Mouse (Mus musculus) MEL (cell line): ENCODE results near the gene Gm42791. TPM values are rescaled to one million over a fixed set of nuclear protein-coding genes. Genes with fewer than 3 reads are reported as not detected.

ENCODE experiments used
- DNase-seq: peaks from one replicate; pipeline ENCODE4 v3.0.0; 2011; ENCODE audit warnings: low read depth, low spot score
- H3K27ac ChIP-seq: 2 replicates; pipeline ENCODE4 v1.5.1; 2012; ENCODE audit warnings: low read depth, mild to moderate bottlenecking, control low read depth, low read length, moderate library complexity; ENCODE audit not compliant: control insufficient read depth
- H3K27me3 ChIP-seq, 2 experiments: fragments of 150-350 bp in 1 of 2; sonication (generic) in 1 of 2; 2 replicates each; pipeline ENCODE4 v1.6.1; 2012; ENCODE audit warnings: low read length in 2 of 2, mild to moderate bottlenecking in 2 of 2, improper control_type of control experiment in 1 of 2, moderate library complexity in 1 of 2; ENCODE audit not compliant: insufficient read depth in 2 of 2, control insufficient read depth in 1 of 2
- H3K36me3 ChIP-seq, 2 experiments: 2 replicates each; pipeline ENCODE4 v1.6.1; 2012 to 2014; ENCODE audit warnings: low read length in 2 of 2, improper control_type of control experiment in 1 of 2, inconsistent platforms in 1 of 2, mild to moderate bottlenecking in 1 of 2; ENCODE audit not compliant: insufficient read depth in 2 of 2, control insufficient read depth in 1 of 2
- H3K4me1 ChIP-seq, 2 experiments: fragments of 150-350 bp in 1 of 2; sonication (generic) in 1 of 2; 2 replicates each; pipeline ENCODE4 v1.6.1; 2012; ENCODE audit warnings: low read length in 2 of 2, improper control_type of control experiment in 1 of 2, mild to moderate bottlenecking in 1 of 2; ENCODE audit not compliant: insufficient read depth in 2 of 2, control insufficient read depth in 1 of 2
- H3K4me3 ChIP-seq, 2 experiments: fragments of 150-350 bp in 1 of 2; sonication (generic) in 1 of 2; 2 replicates each; pipeline ENCODE4 v1.5.1; 2012; ENCODE audit warnings: low read depth in 2 of 2, low read length in 2 of 2, mild to moderate bottlenecking in 2 of 2, moderate library complexity in 2 of 2, control low read depth in 1 of 2, improper control_type of control experiment in 1 of 2; ENCODE audit not compliant: control insufficient read depth in 1 of 2, insufficient read depth in 1 of 2
- H3K79me2 ChIP-seq: 2 replicates; pipeline ENCODE4 v1.6.1; 2012; ENCODE audit warnings: mild to moderate bottlenecking, low read length, moderate library complexity; ENCODE audit not compliant: control insufficient read depth, poor library complexity, insufficient read depth
- H3K9ac ChIP-seq: 2 replicates; pipeline ENCODE4 v1.6.1; 2012; ENCODE audit warnings: low read depth, mild to moderate bottlenecking, control low read depth, low read length, moderate library complexity; ENCODE audit not compliant: control insufficient read depth, poor library complexity, severe bottlenecking
- H3K9me3 ChIP-seq: fragments of 150-350 bp; sonication (generic); replicated peaks from 2 replicates; pipeline ENCODE4 v1.6.1; 2012; ENCODE audit warnings: mild to moderate bottlenecking, low read length, improper control_type of control experiment, moderate library complexity; ENCODE audit not compliant: insufficient read depth
- BHLHE40 ChIP-seq: IDR thresholded peaks from 2 replicates; pipeline ENCODE4 v1.6.1; 2012; ENCODE audit warnings: low read depth, mild to moderate bottlenecking, inconsistent platforms, low read length, improper control_type of control experiment, borderline replicate concordance
- CHD1 ChIP-seq: IDR thresholded peaks from 2 replicates; pipeline ENCODE4 v1.6.1; 2012; ENCODE audit warnings: low read depth, mild to moderate bottlenecking, inconsistent platforms, low read length, improper control_type of control experiment
- CHD2 ChIP-seq: IDR thresholded peaks from 2 replicates; pipeline ENCODE4 v1.6.1; 2011; ENCODE audit warnings: low read length, improper control_type of control experiment
- CTCF ChIP-seq, 3 experiments: IDR thresholded peaks in 2 of 3; conservative IDR thresholded peaks in 1 of 3; 2 replicates each; pipeline ENCODE4 v1.5.1; 2011 to 2012; ENCODE audit warnings: low read length in 3 of 3, low read depth in 2 of 3, mild to moderate bottlenecking in 2 of 3, improper control_type of control experiment in 1 of 3, inconsistent platforms in 1 of 3, mixed read lengths in 1 of 3, moderate library complexity in 1 of 3; ENCODE audit not compliant: control insufficient read depth in 1 of 3, insufficient read depth in 1 of 3, poor library complexity in 1 of 3, severe bottlenecking in 1 of 3
- E2F4 ChIP-seq: IDR thresholded peaks from 2 replicates; pipeline ENCODE4 v1.6.1; 2011; ENCODE audit warnings: low read depth, low read length, improper control_type of control experiment, borderline replicate concordance
- ELF1 ChIP-seq: IDR thresholded peaks from 2 replicates; pipeline ENCODE4 v1.6.1; 2014; ENCODE audit warnings: low read depth, mild to moderate bottlenecking, inconsistent platforms, low read length, improper control_type of control experiment, moderate library complexity
- EP300 ChIP-seq, 2 experiments: IDR thresholded peaks; 2 replicates each; pipeline ENCODE4 v1.6.1; 2011; ENCODE audit warnings: improper control_type of control experiment in 2 of 2, low read length in 2 of 2, low read depth in 1 of 2, mild to moderate bottlenecking in 1 of 2
- GABPA ChIP-seq: IDR thresholded peaks from 2 replicates; pipeline ENCODE4 v1.6.1; 2012; ENCODE audit warnings: low read depth, mild to moderate bottlenecking, inconsistent platforms, low read length, improper control_type of control experiment, moderate library complexity
- MAFK ChIP-seq: IDR thresholded peaks from 2 replicates; pipeline ENCODE4 v1.6.1; 2011; ENCODE audit warnings: low read depth, mild to moderate bottlenecking, low read length, improper control_type of control experiment, borderline replicate concordance
- MAZ ChIP-seq: IDR thresholded peaks from 2 replicates; pipeline ENCODE4 v1.6.1; 2012; ENCODE audit warnings: low read depth, mild to moderate bottlenecking, inconsistent platforms, low read length, improper control_type of control experiment
- MYB ChIP-seq: IDR thresholded peaks from 2 replicates; pipeline ENCODE4 v1.6.1; 2011; ENCODE audit warnings: mild to moderate bottlenecking, low read depth, low read length, improper control_type of control experiment
- NELFE ChIP-seq: IDR thresholded peaks from 2 replicates; pipeline ENCODE4 v1.6.1; 2011; ENCODE audit warnings: low read depth, low read length, improper control_type of control experiment
- NRF1 ChIP-seq: IDR thresholded peaks from 2 replicates; pipeline ENCODE4 v1.6.1; 2014; ENCODE audit warnings: low read depth, mild to moderate bottlenecking, inconsistent platforms, low read length, improper control_type of control experiment, moderate library complexity; ENCODE audit not compliant: poor library complexity, insufficient read depth, severe bottlenecking
- POLR2A ChIP-seq, 2 experiments: IDR thresholded peaks; 2 replicates each; pipeline ENCODE4 v1.6.1; 2011 to 2012; ENCODE audit warnings: low read length in 2 of 2, mild to moderate bottlenecking in 2 of 2, control low read depth in 1 of 2, improper control_type of control experiment in 1 of 2, low read depth in 1 of 2, moderate library complexity in 1 of 2; ENCODE audit not compliant: control insufficient read depth in 1 of 2, insufficient read depth in 1 of 2, poor library complexity in 1 of 2
- POLR2AphosphoS2 ChIP-seq: IDR thresholded peaks from 2 replicates; pipeline ENCODE4 v1.6.1; 2011; ENCODE audit warnings: low read length, improper control_type of control experiment
- POLR2AphosphoS5 ChIP-seq: IDR thresholded peaks from 2 replicates; pipeline ENCODE4 v1.6.1; 2012; ENCODE audit warnings: low read depth, borderline replicate concordance, mild to moderate bottlenecking, inconsistent platforms, low read length, moderate library complexity, mixed read lengths
- RAD21 ChIP-seq: IDR thresholded peaks from 2 replicates; pipeline ENCODE4 v1.6.1; 2011; ENCODE audit warnings: mild to moderate bottlenecking, low read depth, low read length, improper control_type of control experiment
- RCOR1 ChIP-seq: IDR thresholded peaks from 2 replicates; pipeline ENCODE4 v1.6.1; 2012; ENCODE audit warnings: low read depth, mild to moderate bottlenecking, inconsistent platforms, low read length, improper control_type of control experiment
- SIN3A ChIP-seq: IDR thresholded peaks from 2 replicates; pipeline ENCODE4 v1.6.1; 2012; ENCODE audit warnings: low read length, improper control_type of control experiment, inconsistent platforms
- SMC3 ChIP-seq: IDR thresholded peaks from 2 replicates; pipeline ENCODE4 v1.6.1; 2011; ENCODE audit warnings: low read depth, low read length, improper control_type of control experiment
- TAL1 ChIP-seq: IDR thresholded peaks from 2 replicates; pipeline ENCODE4 v1.6.1; 2012; ENCODE audit warnings: mild to moderate bottlenecking, inconsistent platforms, low read length, moderate library complexity, mixed read lengths
- TBP ChIP-seq: IDR thresholded peaks from 2 replicates; pipeline ENCODE4 v1.8.0; 2011; ENCODE audit warnings: low read depth, low read length, improper control_type of control experiment
- TCF12 ChIP-seq: IDR thresholded peaks from 2 replicates; pipeline ENCODE4 v1.6.1; 2014; ENCODE audit warnings: low read depth, mild to moderate bottlenecking, inconsistent platforms, low read length, improper control_type of control experiment, moderate library complexity
- UBTF ChIP-seq: IDR thresholded peaks from 2 replicates; pipeline ENCODE4 v1.6.1; 2012; ENCODE audit warnings: low read depth, mild to moderate bottlenecking, inconsistent platforms, low read length, improper control_type of control experiment, moderate library complexity, borderline replicate concordance; ENCODE audit not compliant: insufficient read depth
- USF2 ChIP-seq, 2 experiments: IDR thresholded peaks; 2 replicates each; pipeline ENCODE4 v1.6.1; 2011 to 2012; ENCODE audit warnings: improper control_type of control experiment in 2 of 2, low read length in 2 of 2, borderline replicate concordance in 1 of 2, inconsistent platforms in 1 of 2, low read depth in 1 of 2, mild to moderate bottlenecking in 1 of 2; ENCODE audit not compliant: insufficient read depth in 1 of 2
- ZKSCAN1 ChIP-seq: IDR thresholded peaks from 2 replicates; pipeline ENCODE4 v1.6.1; 2012; ENCODE audit warnings: low read depth, mild to moderate bottlenecking, inconsistent platforms, low read length, improper control_type of control experiment, moderate library complexity
- ZMIZ1 ChIP-seq: IDR thresholded peaks from 2 replicates; pipeline ENCODE4 v1.6.1; 2012; ENCODE audit warnings: low read depth, mild to moderate bottlenecking, inconsistent platforms, low read length, improper control_type of control experiment, moderate library complexity
- ZNF384 ChIP-seq: IDR thresholded peaks from 2 replicates; pipeline ENCODE4 v1.6.1; 2012; ENCODE audit warnings: low read depth, mild to moderate bottlenecking, inconsistent platforms, low read length, improper control_type of control experiment
- polyA plus RNA-seq, 2 experiments: library from polyadenylated mRNA; stranded (reverse) in 1 of 2; unstranded in 1 of 2; fragments of >175 nt in 1 of 2; fragments of >200 nt in 1 of 2; gene quantifications; 2 replicates each; pipeline versions ENCODE4 v1.2.1 to v1.2.4; 2012; ENCODE audit warnings: low replicate concordance in 2 of 2, low read depth in 1 of 2; ENCODE audit not compliant: insufficient read length in 2 of 2, insufficient read depth in 1 of 2, missing spikeins in 1 of 2
- total RNA-seq: library from RNA; depleted of rRNA; stranded (reverse); fragments of 300-350 nt; gene quantifications from 2 replicates; pipeline ENCODE4 v1.2.3, GENCODE M21; 2012

Gene Gm42791
- total and polyA plus RNA-seq, 3 experiments: 1.2 to 2.1 TPM; not detected in 1

- TF ChIP-seq POLR2AphosphoS5: no peak
- no peak for TF ChIP-seq EP300 (IDR thresholded peaks at IDR 0.05; ENCODE audit: low read depth in 1 of 2, low read length in 2 of 2)
- no peak for TF ChIP-seq CHD2
- TF ChIP-seq SIN3A: no peak
- TF ChIP-seq CHD1: no peak
- TF ChIP-seq E2F4: no peak
- no peak for TF ChIP-seq NRF1
- no peak for TF ChIP-seq ELF1
- no peak for TF ChIP-seq ZMIZ1
- no peak for TF ChIP-seq BHLHE40
- no peak for TF ChIP-seq GABPA
Measured at GRCm38 (mm10) chr5:148952419-148952818, 42.5 kb downstream of the Gm42791 start (continued).

- no peaks in the 10 kb centered on the region for H3K79me2 ChIP-seq
- DNase-seq: no peak
- H3K9me3 ChIP-seq: no peaks in the 10 kb centered on the region
- no peak overlapping the region for H3K4me3 ChIP-seq
- no peak overlapping the region for H3K9ac ChIP-seq
- no peaks in the 10 kb centered on the region for H3K36me3 ChIP-seq
- H3K27me3 ChIP-seq: no peaks in the 10 kb centered on the region
- H3K4me1 ChIP-seq: peaks cover 0 to 7% of the 10 kb centered on the region in 2 experiments; a peak in 1 of 4 replicates
- TF ChIP-seq SMC3: no peak
- TF ChIP-seq EP300 (IDR thresholded peaks at IDR 0.05; ENCODE audit: low read depth in 1 of 2, low read length in 2 of 2): no peak
- no peak for TF ChIP-seq POLR2A (IDR thresholded peaks at IDR 0.05; ENCODE audit: control insufficient read depth in 1 of 2, insufficient read depth in 1 of 2, low read depth in 1 of 2, low read length in 2 of 2, poor library complexity in 1 of 2)
- TF ChIP-seq ZKSCAN1: no peak
- no peak for TF ChIP-seq RCOR1
- H3K27ac ChIP-seq: no peak overlapping the region
Measured at GRCm38 (mm10) chr5:148951360-148951759, 43.6 kb downstream of the Gm42791 start.

GRCm38 (mm10) chr5:148950064-148950463, 44.9 kb downstream of the Gm42791 start:
- no peaks in the 10 kb centered on the region for H3K79me2 ChIP-seq
- H3K36me3 ChIP-seq: no peaks in the 10 kb centered on the region
- no peak overlapping the region for H3K4me3 ChIP-seq
- TF ChIP-seq TCF12 (no peak), ZNF384 (no peak), POLR2AphosphoS2 (no peak), RAD21 (no peak), NELFE (no peak), CHD1 (no peak), USF2 (IDR thresholded peaks at IDR 0.05; ENCODE audit: borderline replicate concordance in 1 of 2, insufficient read depth in 1 of 2, low read depth in 1 of 2, low read length in 2 of 2) (no peak), TBP (no peak), CTCF (IDR thresholded peaks at IDR 0.05 in 2 of 3, conservative IDR thresholded peaks at IDR 0.05 in 1 of 3; ENCODE audit: control insufficient read depth in 1 of 3, insufficient read depth in 1 of 3, low read depth in 2 of 3, low read length in 3 of 3, poor library complexity in 1 of 3, severe bottlenecking in 1 of 3) (no peak), UBTF (no peak), SIN3A (no peak), ELF1 (no peak), MYB (no peak), MAZ (no peak), NRF1 (no peak), MAFK (no peak), TAL1 (no peak), GABPA (no peak)
- no peak overlapping the region for H3K27ac ChIP-seq
- no peaks in the 10 kb centered on the region for H3K27me3 ChIP-seq
- no peaks in the 10 kb centered on the region for H3K9me3 ChIP-seq
- no peak overlapping the region for H3K9ac ChIP-seq
- H3K4me1 ChIP-seq: peaks cover 0 to 7% of the 10 kb centered on the region in 2 experiments; a peak in 1 of 4 replicates
- DNase-seq: no peak
